Mouse (Mus musculus) frontal cortex, adult (tissue): Measurements from ENCODE around the gene Jph4.

Source experiments
- ATAC-seq: cut with Nextera tagmentation; 2 replicates; pipeline ENCODE4 v1.9.2; 2017; ENCODE audit warnings: mild to moderate bottlenecking, moderate library complexity, mixed read lengths; ENCODE audit not compliant: low TSS enrichment

Gene Jph4

DNA sequence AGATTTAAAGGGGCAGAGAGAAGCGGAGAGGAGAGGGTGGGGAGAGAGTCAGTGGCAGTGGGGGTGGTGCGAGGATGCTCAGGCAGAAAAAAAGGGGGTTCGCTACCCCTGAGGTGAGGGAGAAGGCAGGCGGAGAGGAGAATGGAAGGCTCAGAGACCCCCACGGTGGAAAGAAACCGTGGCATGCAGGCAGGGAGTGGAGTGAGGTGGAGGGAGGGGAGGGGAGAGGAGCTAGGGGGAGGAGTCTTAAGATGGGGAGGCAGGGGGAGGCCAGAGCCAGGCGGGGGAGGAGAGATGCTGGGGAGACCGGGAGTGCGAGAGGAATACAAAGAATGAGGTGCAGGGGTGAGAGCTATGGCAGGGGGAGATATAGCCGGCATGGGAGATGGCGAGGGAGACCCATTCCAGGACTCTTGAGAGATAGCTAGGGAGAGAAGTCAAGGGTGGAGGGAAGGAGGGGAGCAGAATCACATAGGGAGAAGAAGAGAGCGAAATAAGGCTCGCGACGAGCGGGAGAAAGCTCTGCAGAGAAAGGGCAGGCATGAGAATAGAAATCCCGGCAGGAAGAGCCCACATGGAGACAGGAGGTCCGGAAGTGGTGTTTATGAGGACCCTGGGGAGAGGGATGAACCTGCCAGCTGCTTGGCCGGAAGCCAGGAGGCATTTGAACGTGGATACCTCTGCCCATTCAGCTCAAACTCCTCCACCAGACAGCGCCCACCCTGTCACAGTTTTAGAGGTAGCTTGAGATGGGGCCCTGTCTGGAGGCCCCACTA lies at the start of gene Jph4:
Gene Jph4 (minus strand): TSS at position 511 of the 776 bp plus-strand sequence.
- ATAC-seq, result peak; percentile 50

DNA sequence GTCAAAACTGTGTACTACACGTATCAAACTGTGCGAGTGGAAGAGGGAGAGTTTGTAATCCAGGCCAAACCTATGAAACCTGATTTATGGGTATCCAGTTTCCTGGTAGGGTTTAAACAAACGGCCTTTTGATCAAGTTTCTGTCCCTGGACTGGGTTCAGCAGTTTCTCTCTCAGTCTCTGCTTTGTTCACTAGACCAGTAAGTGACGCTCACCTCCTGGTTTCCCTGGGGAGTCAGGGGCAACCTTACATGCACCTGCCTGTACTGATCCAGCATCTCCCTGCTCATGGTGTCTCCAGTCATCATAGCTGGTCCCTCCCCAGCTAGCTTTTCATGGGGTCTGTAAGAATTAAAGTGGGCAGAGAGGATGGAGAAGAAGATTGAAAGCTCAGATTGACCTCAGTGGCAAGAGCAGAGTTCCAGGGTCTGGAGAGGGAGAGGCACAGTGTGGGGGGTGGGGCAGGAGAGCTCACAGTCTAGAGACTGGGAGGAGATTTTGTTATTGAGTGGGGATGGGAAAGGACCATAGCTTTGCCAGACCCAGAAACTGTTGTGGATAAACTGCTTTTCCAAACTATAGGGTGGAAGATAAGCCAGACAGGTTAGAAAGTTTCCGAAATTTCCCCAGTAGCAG lies 47.6 kb upstream of the Jph4 start:
- ATAC-seq, result no peak

DNA sequence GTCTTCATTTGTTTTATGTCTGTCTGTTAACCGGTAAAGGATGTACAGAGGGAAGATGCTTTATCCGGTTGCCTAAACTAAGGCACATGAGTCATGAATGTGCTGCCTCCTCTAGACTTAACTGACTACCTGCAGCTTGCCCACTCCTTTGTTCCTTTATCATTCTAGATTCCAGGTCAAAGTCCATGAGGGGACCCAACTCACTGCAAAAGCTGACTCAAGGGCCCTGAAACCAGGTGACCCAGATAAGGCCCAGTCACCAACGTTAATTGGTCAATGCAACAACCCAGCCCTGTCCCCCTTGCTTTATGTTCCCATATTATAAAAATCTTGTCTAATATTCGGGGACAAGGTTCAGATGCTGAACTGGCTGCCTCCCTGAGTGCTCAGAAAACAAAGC lies 45.4 kb upstream of the Jph4 start:
- no peak for ATAC-seq

DNA sequence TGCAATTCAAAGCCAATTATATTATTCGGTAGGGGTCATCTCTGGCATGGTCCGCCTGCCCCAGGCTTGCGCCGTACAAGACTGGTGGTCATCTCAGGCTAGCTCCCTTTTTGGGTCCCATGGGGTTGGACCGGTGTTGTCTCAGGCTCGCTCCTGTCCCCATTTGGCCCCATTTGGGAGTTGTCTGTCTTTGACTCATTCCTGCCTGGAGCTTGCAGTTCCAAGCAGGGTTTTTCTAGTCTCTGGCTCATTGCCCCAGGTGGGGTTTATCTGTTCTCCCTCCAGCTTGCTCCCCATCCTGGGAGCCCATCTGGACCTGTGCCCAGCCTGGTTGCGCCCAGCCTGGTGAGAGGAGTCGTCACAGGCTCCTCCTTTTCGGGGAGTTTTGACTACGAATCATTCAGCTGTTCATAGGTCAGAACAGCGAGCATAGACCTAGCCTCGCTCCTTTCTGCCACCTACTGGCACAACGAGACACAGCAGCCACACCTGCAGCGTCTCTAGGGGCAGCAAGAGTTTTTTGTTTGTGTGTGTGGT lies 44.4 kb upstream of the Jph4 start:
- peak; percentile 95 for ATAC-seq

DNA sequence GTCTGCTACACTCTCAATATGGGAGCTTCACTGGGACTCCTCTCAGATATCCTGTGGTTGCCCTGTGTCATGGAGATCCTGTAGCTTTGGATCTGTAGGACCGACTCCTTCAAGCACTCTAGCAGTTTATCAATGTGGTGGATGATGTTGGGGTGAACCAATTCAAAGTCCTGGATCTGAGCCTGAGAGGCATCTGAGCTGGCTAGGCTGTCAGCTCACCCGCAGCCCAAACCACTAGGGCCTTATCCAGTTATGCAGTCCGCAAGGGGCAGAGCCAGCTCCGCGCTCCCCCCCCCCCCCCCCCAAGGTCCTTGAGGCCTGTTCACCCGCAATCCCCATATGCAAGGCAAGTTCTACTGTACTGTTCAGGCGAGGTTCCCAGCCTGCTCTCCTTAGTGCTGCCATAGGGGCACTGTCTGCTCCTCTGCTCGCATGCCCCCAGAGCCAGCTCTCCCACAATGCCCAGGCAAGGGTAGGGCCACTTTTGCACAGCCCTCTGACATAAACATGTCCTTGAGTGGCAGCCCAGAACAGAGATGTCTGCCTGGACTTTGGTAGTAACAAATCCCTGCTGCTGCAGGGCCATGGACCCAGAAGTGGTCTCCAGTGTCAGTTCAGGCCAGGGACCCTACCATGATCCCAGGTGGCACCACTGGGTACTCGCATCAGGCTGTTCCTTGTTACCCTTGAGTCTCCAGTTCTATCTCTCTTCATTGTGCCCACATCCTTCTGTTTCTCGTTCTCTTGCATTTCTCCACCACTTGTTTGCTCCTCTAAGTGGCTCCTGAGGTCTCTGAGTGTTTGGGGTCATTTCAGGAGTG lies 43.7 kb upstream of the Jph4 start:
- no peak for ATAC-seq

DNA sequence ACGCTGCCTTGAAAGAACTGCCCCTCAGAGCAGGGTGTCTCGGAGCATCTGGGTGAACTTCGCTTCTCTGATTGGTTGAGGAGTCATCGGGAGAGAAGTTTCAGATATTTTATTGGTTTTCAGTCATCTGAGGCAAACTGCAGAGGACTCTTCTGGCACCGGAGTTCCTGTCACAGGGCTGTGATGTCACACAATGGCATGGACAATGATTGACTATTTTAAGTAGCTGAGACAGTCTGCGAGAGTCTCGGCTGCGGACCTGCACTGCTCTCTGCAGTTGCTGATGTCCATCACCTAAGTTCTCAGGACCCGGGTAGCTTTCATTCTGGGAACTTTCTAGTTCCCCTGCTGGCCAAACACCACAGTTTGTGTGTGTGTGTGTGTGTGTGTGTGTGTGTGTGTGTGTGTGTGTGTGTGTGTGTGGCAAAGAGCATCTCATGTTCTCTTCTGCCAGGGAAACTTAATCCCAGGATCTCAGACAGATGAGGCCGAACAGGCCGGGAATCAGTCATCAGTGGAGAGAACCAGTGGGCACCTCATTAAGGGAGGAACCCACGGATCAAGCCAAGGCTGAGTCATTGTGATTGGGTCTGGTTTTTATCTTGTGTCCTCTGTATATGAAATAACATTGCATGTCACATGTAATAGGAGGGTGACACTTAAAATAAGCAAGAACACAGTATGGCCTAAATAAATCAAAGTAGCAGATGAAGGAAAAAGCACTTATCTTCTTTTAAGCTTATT lies 40.8 kb upstream of the Jph4 start:
- no peak for ATAC-seq

DNA sequence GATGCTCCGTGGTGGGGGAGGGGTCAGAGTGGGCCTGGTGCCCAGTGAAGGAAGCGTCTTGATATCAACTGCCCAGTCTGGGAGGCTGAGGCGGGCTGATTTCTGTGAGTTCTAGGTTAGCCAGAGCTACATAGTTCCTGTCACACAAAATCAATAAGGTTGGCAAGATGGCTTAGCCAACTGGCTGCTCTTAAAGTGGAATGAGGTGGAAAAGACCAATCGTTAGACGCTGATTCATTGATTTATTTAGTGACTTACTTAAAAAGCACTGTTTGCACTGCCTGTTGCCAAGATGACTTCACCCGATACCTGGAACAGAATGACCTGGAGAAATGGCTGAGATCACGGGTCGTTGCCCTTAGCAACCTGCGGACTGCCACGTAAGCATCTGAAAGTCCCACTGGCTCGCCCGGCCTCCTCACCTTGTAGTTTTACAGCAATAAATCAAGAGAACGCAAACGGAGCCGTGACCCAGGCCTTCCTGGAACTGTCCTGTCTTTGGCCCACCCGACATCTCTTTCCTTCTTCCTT lies 36.3 kb upstream of the Jph4 start:
- no peak for ATAC-seq

DNA sequence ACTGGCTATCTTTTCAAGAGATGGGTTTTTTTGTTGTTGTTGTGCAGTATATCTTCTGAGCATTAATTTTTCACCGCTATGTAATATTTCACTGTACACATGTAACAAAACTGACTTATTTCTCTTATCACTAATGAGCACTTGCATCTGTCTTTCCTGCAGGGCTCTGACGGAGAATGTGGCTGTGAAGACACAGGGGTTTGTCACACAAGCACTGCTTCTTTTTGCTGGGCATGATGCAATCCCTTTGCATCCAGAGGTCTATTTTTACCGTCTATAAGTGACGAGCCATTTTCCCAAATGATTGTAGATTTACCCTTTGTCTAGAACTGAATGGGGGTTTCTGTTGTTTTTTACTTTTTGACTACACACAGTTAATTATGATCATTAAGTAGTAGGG lies 35.4 kb upstream of the Jph4 start:
- no peak for ATAC-seq

DNA sequence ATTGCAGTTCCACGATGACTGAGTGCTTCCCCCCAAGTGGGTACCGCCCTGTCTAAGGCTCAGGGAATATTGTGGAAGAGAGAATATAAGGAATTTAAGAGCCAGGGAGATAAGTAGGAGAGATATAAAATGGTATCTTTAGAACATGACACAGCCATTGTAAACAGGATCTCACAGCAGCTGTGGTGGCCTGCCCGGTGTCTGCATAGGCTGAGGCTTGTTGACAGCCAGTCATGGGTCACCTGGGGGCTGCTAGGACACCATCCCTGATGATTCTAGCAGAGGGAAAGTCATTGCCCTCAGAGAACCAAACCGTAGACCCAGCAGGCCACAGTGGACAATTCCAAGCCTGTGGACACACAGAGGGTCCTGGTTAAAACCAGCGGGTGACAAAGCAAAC lies 34.2 kb upstream of the Jph4 start:
- ATAC-seq, result no peak

DNA sequence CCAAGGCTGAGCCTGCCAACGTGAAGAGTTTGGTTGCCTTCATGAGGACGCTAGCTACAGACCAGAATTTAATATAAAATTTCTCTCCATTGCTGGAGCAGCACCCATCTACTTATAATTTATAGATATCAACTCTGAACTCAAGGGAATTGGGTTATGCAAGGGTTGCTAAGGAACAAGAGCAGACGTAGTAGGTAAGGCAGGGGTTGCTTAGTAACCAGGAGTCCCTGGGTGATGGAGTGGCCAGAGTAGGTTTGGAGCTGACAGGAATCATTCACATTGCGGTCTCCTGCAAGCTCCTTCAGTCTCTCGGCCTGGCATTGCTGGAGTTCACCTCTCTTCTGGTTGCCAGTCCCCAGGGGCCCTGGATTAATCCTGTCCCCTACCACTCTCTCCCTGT lies 32.3 kb upstream of the Jph4 start:
- 0 out of 2 replicates have a peak, but pooled peaks have one; percentile 20 for ATAC-seq

DNA sequence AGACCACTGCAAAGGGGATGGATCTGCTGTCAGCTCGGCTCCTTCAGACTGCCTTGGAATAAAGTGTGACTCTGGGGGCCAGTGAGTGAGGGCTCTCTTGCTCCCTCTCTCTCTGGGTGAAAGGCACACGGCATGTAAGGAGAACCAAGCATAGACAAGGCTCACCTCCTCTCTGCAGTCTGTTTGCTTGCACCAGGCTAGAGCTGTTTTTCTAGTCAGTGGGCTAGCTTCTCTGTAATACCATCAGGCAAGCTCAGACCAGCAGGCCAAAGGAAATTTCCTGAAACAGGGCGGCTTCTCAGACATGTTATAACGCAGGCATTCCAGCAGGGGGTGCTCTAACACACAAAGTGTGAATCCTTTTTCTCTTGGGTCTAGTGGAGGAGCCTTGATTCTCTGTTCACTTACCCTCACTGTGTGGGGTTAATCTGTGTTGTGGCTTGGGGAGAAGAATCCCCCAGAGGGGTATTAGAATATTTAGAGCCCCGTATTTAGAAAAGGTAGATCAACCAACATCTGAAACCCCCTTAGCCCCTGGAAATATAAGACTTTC lies 31.7 kb upstream of the Jph4 start:
- ATAC-seq, result peak; percentile 80

DNA sequence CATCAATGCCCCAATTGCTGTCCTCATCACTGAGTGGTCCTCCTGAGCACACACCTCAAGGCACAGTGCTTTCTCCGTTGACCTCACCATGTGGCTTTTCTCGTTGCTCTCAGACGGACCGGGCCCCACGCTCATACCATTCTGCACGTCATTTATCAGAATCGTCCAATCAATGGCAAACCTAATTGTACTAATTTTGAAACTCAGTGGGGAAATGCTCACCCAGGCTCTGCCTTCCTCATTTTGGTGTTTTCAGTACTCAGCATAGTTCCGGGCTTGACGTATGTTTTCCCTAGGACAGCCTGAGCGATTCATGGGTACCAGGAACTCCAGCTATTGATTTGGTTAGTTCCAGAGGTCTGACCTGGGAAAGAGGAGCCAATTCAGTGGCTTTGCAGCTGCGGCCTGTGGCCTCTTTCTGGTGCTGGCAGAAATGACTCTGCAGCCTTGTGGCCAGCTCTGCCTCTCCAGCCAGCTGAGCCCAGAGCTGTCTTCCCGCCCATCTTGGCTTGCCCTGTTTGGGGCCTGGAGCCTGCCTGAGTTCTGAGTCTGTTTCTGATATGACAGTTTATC lies 30.2 kb upstream of the Jph4 start:
- 0 out of 2 replicates have a peak, but pooled peaks have one; percentile 17 for ATAC-seq

DNA sequence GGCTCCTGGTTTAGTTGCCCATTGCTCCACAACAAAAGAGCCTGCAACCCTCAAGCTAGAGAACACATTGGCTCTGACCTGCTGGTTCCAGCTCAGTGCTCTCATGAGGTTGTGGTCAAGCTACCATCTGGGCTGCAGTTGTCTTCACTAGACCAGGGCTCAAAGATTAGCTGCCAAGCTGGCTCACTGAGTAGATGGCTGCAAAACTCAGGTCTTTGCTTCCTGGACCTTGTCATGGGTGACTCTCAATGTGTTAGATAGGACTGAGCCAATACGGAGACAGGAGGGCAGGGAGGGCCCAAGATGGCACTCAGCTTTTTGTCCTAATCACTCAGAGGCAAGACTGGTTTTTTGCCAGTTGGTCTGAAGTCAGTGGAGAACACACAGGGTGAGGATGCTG lies 29.6 kb upstream of the Jph4 start:
- no peak for ATAC-seq

DNA sequence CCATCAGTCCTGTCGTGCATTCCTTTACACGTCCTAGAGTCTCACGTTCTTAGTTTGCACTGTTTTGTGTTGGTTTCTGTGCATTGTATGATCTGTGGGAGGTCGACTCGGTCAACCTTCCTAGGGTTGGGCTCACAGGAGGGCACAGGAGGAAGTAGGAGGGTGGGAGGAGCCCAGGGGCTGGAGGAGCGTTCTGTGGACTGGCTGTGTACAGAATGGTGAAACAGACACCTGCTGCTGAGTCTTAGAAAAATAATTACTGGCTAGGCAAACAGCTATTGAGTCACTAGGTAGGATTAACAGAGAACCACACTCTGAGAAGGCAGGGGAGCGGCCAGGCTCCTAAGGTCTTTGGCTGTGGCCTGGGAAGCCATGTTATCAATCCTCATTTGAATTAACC lies 22.6 kb upstream of the Jph4 start:
- no peak for ATAC-seq

DNA sequence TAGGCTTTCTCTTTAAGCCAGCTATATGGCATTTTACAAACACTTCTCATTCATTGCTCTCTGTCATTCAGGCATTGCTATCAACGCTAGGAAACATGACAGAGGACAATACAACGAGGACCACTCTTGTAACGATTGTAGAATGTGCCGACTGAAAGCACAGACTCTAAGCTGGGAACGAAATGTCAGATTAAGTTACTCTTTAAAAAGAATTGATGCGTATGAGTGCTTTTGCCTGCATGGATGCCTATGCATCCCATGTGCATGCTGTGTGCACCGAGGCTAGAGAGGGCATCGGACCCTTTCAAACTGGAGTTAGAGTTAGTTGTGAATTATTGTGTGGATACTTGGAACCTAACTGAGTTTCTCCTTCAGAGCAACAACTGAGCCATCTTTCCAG lies 18.9 kb upstream of the Jph4 start:
- ATAC-seq, result no peak

DNA sequence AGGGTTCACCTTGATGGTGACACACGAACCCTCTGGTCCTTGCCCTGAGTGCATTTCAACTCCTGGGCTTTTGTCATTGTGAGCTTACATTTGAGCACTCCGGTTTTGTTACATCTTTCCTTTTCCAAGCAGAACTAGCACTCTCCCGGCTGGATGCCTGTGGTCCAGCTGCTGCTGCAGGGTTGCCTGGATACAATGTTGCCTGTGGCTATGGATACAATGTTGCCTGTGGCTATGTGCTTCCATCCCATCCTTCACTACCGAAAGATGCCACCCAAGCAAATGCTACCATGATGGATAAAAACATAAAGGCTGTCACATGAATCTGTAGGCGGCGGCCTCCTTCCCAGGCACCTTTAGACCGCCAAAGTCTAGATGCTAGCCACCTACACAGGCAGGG lies 9.8 kb upstream of the Jph4 start:
- ATAC-seq, result peak; percentile 66

DNA sequence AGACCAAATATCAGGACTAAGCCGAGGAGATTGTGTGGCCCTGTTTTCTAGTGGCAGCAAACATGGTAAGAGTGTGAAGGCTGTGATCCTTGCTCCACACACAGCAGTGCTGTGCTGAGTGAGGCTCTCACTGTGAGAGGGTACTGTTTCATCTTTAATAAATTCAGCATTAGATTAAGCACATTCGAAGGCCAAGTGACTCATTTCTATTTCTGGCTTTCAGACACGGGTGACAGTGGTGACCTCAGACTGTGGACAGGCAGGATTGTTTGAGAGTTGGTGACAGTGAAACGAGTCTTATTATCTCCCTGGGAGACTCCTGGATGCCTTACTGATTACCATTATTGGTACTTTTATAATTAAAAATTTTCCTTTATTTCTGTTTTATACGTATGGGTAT lies 9.0 kb upstream of the Jph4 start:
- no peak for ATAC-seq

DNA sequence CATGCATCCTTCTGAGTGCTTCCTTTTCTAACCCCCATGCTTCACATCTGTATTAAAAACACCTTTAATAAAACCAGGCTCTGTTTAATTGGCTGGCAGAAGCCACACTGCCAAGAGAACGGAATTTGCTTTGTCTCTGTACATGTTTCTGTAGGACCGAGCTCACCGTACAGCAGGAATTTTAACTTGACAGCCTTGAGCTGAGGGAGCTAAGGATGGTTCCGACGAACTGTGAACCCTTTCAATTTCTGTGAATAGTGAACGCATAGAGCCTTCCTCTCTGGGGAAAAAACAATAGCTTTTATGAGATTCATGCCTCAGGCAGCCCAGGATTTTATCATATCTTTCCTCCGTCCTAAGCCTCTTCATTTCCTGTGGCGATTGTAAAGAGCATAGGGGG lies 5.6 kb upstream of the Jph4 start:
- ATAC-seq, result no peak

DNA sequence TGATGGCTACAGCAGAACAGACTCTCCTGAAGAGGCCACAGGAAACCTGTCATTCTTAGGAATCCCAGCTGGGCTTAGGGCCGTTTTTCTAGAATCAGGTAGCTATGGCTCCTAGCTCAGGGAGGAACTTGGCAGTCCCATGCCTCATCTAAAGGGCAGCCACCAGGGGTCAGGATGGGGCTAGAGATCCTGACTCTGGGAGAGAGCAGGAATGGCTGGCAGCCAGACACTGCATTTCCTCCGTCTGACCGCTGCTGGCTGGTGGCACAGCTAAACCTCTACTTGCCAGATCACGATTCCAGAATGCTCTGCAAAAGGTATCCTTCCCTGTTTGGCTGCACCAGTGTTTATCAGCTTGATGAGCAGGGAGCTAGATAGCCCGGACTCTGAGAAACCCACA lies 5.2 kb upstream of the Jph4 start:
- peak; percentile 36 for ATAC-seq

DNA sequence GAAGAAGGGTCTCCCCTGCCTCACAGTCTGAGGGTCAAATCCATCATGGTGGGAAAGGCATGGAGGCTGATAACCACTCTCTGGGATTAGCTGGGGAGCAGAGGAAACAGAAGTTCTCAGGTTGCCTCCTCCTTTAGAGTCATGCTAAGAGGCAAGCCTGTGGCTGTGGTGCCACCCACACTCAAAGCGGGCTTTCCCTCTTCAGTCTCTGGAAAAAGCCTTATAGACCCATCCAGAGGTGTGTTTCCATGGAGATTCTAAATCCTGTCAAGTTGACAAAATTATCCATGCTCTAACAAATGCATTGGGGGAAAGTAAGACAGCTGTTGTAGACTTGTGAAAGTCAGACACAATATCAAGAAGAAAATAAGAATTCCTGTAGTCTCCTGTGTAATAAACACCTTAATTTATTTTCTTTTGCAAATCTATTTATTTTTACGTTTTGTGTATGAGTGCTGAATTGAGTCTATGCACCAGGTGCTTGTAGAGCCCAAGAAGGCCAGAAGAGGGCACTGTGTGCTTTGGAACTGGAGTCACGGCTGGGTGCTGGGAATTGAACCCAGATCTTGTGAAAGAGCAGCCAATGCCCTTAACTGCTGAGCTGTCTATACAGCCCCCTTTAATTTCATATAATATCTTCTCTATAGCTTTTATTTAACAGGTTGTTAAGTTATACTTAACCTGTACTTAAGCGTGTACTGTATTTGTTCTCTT lies 2.8 kb upstream of the Jph4 start:
- ATAC-seq, result peak; percentile 7; the same call in 1 of the 2 replicates
